Mouse (Mus musculus) thymus, adult 18-20 months (tissue): ENCODE data around the gene Gdf5.
"Not testable (repeated sequence)": the region's sequence is repeated elsewhere in the genome, so short reads cannot be mapped to it uniquely, and the experiment has no call there.

Source experiments
- DNase-seq, 2 experiments: peaks; one replicate each; pipeline ENCODE4 v3.0.0; 2022; ENCODE audit warnings: mixed read lengths in 2 of 2

Gdf5 gene

GRCm38 (mm10) chr2:155939897-155940529 is 5.2 kb downstream of the Gdf5 start:
- no peak for DNase-seq

DNA sequence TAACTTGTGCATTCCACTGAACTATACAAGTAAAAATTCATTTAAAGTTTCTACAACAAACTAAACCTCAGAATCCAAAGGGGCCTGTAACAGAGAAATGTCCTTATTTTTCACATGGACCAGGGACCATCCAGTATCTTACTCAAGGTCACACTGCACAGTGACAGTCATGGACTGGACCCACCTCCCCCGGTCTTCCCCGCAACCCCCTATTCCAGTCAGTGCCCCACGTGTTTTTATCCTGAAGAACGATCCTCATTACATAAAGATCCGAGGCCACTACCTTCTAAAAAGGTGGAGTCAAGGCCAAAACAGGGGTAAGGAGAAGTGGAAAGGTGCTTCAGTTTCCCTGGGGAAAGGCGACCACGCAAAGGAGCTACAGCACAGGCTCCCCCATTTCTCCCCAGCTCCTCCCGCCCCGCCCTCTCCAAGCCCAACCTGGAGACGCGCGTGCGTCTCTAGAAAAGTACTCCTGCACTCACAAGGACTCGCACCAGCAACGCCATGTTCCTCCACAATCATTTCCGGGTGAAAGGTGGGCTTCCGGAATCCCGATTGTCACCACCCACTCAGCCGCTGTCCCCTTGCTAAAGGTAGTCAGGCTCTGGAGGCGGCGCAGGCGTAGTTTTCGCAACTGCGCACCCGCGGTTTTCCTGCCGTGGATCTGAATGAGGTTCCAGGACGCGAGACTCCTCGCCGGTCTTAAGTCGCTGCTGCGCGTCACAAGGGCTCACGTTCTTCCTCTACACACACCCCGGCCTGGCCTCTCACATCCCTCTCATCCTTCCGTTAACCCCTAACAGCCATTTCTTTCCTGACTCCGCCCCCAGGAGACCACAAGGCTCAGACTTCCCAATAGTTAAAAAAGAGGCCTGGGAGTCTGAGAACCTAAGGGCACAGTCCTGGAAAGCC is 15.4 kb downstream of the Gdf5 start, which contains the start of gene Uqcc1:
Gene Uqcc1, minus strand, starts transcription at position 780 of the 912 bp plus-strand sequence.
- peak; percentile 82 to 91 for DNase-seq

DNA sequence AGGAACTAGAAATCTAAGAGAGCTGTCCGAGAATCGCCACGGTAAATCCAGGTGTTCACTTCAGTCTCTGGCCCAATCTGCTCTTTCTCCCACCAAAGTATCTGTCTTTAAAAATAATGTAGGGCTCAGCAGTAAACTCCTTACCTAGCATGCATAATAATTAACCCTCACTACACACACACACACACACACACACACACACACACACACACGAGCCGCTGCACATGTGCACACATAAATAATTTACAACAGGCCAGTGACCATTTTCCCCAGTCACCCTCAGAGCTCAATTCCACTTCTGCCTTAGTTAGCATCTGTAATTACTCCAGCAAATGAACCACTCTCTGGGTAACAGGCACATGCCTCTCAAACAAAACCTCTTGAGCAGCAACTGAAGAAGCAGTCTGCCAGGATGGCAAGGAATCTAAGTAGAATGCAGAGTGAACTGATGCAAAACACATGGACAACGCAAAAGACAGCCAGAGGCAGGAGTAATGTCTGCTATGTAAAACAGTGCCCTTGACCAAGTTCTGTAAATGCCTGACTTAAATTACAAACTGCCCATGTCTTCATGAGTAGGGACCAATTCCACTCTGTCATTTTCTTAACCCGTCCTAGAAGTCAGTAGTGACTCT is 16.3 kb downstream of the Gdf5 start:
- DNase-seq: no peak

GRCm38 (mm10) chr2:155925213-155925612 is 20.0 kb downstream of the Gdf5 start:
- not testable (repeated sequence) for DNase-seq

- DNase-seq: no peak
Measured at GRCm38 (mm10) chr2:155923143-155923542, 22.0 kb downstream of the Gdf5 start.

- DNase-seq: no peak
Measured at GRCm38 (mm10) chr2:155914684-155915083, 30.5 kb downstream of the Gdf5 start.

- no peak for DNase-seq
Measured at GRCm38 (mm10) chr2:155903632-155904008, 41.5 kb downstream of the Gdf5 start.

DNA sequence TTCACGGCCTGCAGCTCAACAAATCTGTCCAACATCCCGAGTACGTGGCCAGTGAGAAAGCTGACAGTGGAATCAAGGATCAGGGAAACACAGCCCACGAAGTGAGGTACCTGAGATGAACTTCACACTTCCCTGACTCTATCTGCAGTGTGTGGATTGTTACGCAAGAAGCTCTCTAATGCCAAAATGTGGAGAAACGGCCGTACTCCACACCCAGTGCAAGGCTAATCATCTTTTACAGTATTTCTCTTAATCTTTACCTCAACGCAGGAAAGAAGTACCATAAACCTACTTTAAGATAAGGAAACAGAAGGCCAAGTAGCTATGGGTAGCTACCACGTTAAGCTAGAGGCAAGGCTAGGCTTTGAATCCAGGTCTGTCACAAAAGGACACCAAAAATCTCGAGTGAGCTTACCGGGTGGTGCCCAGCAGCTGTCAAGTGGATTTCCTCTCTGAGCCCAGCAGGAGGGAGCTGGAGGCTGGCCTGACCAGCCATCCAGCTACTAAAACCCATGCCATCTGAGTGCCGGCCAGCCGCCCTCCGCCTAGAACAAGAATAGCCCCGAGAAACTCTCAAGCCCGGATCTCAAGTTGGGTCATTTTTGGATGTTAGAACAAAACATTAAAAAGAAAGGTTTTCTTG is 42.1 kb downstream of the Gdf5 start:
- DNase-seq: no peak

DNA sequence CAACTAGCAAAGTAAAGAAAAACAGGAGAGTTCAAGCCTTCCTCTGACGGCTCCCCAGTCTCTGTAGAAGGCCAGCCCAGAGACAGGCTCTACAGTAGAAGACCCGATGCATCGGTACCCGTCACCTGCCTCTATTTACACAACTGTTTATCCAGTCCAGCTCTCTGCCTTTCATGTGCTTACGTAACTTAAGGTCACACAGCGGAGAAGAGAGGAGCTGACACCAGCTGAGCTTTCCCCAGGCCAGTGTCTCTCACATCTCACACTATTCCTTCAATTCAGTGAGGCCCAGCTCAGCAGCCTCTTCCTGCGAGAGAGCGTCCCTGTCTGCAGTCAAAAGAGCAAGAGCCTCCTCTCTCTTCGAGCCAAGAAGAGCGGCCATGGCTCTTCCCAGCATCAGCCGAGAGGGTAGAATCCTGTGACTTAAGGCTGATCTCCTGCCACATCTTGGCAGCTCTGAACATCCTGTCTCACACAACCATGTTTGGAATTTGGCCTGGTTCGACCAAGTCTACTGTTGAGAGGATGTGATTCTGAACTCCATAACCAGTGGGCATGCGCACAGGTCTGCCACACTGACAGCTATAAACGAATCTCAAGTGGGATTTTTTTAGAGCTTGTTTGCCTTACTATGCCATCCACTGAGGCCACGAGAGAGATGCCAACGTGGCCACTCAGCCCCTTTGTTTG is 50.0 kb downstream of the Gdf5 start:
- DNase-seq: no peak

GRCm38 (mm10) chr2:155894307-155895045 is 50.7 kb downstream of the Gdf5 start:
- DNase-seq: no peak
